Mouse (Mus musculus): ENCODE data around the gene Arap1. TPM values are rescaled to one million over a fixed set of nuclear protein-coding genes. Genes with fewer than 3 reads are reported as not detected.

Gene Arap1
- polyA plus RNA-seq, 1 experiment from 2014 or later: 29.2 TPM

DNA sequence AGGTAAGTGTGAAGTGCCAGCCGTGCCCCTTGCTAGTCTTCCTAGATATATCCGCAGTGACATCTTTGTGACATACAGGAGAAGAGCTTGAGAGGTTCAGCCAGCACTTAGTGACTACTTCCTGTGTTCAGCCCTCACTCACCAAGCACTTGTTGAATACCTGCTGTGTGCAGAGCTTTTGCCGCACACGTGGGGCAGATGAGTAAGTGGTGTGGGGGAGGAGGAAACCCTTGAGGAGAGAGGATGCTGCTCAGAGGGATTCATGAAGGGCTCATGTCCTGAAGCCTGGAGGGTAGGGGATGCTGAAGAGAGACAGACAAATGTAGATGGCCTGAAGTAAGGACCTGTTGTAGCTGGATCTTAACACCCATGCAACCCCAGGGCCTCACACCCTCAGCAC lies 66.3 kb downstream of the Arap1 start:
- 32% methylated on average over 4 of the region's 4 CpGs for whole genome bisulfite sequencing
- H3K4me2 ChIP-seq (ENCODE audit: low read length): no peak overlapping the region
- no peaks in the 10 kb centered on the region for H3K9me3 ChIP-seq (ENCODE audit: control insufficient read depth, low read length)
- peaks cover 20% of the 10 kb centered on the region for H3K27me3 ChIP-seq (ENCODE audit: control insufficient read depth, insufficient read depth, low read length)
- H3K4me3 ChIP-seq (ENCODE audit: control insufficient read depth in 1 of 2, insufficient read depth in 1 of 2, low read depth in 1 of 2, low read length in 2 of 2): no peak overlapping the region
- peaks cover 15% of the 10 kb centered on the region for H3K36me3 ChIP-seq (ENCODE audit: control insufficient read depth, insufficient read depth, low read length)
- H3K27ac ChIP-seq (replicated peaks in 1 of 2; ENCODE audit: control insufficient read depth in 1 of 2, insufficient read depth in 1 of 2, low read depth in 2 of 2, low read length in 2 of 2): no peak overlapping the region
- peaks cover 10 to 13% of the 10 kb centered on the region in 2 experiments for H3K4me1 ChIP-seq (ENCODE audit: control insufficient read depth in 2 of 2, insufficient read depth in 2 of 2, low read length in 2 of 2)
- H3K9ac ChIP-seq (ENCODE audit: low read length): no peak overlapping the region
- no peak for ATAC-seq (ENCODE audit: insufficient number of reproducible peaks, insufficient read depth, low FRiP score, low read depth)

DNA sequence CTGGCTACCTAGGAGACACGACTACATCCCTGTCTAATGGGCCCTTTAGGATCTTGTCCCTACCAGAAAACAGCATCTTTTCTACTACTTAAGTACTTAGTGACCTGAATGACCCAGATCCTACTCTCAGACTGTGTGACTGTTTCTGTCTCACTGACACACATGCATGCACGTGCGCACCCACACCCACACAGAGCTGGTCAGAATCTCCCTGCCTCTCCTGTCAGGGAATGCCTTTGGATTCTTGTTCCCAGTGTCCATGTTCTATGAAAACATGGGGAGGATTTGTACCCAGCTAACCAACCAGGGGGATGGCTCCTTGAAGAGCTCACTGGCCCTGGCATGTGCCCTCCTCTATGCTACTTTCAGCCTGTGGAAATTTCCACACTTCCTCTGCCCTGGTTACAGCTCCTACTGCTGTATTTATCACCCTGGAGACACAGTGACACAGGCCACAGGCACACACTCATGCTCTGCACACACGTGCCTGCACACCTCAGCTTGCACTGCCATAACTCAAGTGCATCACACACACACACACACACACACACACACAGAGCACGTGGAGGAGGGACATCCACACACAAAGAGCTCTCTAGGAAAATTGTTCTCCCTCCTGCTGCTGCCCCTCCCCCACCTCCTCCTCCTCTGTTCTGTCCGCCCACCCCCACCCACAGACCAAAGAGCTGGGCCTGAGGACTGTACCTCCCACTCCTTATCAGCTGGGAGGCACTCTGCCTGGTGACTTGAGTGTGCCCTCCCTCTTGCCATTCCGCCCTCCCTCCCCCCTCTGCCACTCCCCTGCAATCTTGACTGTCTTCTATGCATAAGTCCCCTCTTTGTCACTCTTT lies 67.0 kb downstream of the Arap1 start:
- Histone ChIP-seq H3K4me3 (ENCODE audit: control insufficient read depth in 1 of 2, insufficient read depth in 1 of 2, low read depth in 1 of 2, low read length in 2 of 2) (no peak overlapping the region), H3K27ac (replicated peaks in 1 of 2; ENCODE audit: control insufficient read depth in 1 of 2, insufficient read depth in 1 of 2, low read depth in 2 of 2, low read length in 2 of 2) (no peak overlapping the region), H3K27me3 (ENCODE audit: control insufficient read depth, insufficient read depth, low read length) (peaks cover 27% of the 10 kb centered on the region), H3K4me2 (ENCODE audit: low read length) (no peak overlapping the region), H3K9me3 (ENCODE audit: control insufficient read depth, low read length) (no peaks in the 10 kb centered on the region), H3K36me3 (ENCODE audit: control insufficient read depth, insufficient read depth, low read length) (peaks cover 15% of the 10 kb centered on the region), H3K9ac (ENCODE audit: low read length) (no peak overlapping the region), H3K4me1 (ENCODE audit: control insufficient read depth in 2 of 2, insufficient read depth in 2 of 2, low read length in 2 of 2) (peaks cover 10 to 13% of the 10 kb centered on the region in 2 experiments)
- 29% methylated on average over 7 of the region's 7 CpGs for WGBS
- ATAC-seq (ENCODE audit: insufficient number of reproducible peaks, insufficient read depth, low FRiP score, low read depth): 0 out of 2 replicates have a peak, but pooled peaks have one; percentile 16

DNA sequence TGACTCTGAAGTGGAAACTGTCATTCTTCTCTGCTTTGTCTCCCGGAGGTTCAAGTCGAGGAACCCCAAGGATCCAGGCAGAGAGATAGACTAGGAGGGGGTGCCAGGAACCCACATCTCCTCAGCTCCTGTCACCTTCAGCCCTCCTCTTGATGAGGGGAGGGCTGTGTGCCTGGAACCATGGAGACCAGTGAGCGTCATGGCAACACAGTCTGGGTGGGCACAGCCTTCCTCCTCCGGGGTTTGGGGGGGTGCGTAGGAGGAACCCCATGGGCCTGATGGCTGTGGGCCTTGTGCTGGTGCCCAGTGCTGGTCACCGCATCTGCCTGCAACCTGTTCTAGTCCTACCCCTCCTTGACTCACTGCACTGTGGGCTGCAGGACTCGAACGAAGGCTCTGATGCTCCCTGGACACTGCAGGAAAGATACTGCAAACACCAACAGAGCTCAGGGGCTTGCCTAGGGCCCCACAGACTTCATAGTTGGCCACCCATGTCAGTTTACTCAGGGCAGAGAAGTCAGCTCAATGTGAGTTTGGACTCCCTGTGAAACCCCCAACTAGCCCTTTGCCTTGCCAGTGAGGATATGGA lies 67.7 kb downstream of the Arap1 start:
- Histone ChIP-seq H3K9me3 (ENCODE audit: control insufficient read depth, low read length) (no peaks in the 10 kb centered on the region), H3K36me3 (ENCODE audit: control insufficient read depth, insufficient read depth, low read length) (peaks cover 9% of the 10 kb centered on the region), H3K27me3 (ENCODE audit: control insufficient read depth, insufficient read depth, low read length) (peaks cover 33% of the 10 kb centered on the region), H3K4me2 (ENCODE audit: low read length) (no peak overlapping the region), H3K4me1 (ENCODE audit: control insufficient read depth in 2 of 2, insufficient read depth in 2 of 2, low read length in 2 of 2) (peaks cover 10 to 13% of the 10 kb centered on the region in 2 experiments), H3K4me3 (ENCODE audit: control insufficient read depth in 1 of 2, insufficient read depth in 1 of 2, low read depth in 1 of 2, low read length in 2 of 2) (no peak overlapping the region), H3K27ac (replicated peaks in 1 of 2; ENCODE audit: control insufficient read depth in 1 of 2, insufficient read depth in 1 of 2, low read depth in 2 of 2, low read length in 2 of 2) (no peak overlapping the region), H3K9ac (ENCODE audit: low read length) (no peak overlapping the region)
- no peak for ATAC-seq (ENCODE audit: insufficient number of reproducible peaks, insufficient read depth, low FRiP score, low read depth)
- WGBS: 29% methylated on average over 8 of the region's 8 CpGs

DNA sequence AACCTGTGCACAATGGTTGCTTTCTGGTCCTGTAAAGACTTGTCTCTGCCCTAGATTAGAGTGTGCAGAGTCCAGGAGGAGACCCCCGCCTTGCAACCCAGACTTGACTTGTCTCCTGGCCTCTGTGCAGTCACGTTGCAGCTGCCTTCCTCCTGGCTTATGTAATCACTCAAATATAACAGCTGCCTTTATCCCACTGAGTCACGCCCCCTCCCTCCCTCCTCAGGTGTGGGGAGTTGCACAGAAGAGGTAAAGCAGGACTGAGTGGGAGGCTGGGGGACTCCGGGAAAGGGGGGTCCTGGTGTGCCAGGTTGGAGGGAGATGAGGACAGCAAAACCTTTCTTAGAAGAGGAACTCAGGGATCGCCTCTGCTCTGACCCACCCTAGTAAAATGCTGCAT lies 68.5 kb downstream of the Arap1 start:
- Histone ChIP-seq H3K4me1 (ENCODE audit: control insufficient read depth in 2 of 2, insufficient read depth in 2 of 2, low read length in 2 of 2) (peaks cover 10 to 13% of the 10 kb centered on the region in 2 experiments), H3K4me2 (ENCODE audit: low read length) (no peak overlapping the region), H3K9me3 (ENCODE audit: control insufficient read depth, low read length) (no peaks in the 10 kb centered on the region), H3K27ac (replicated peaks in 1 of 2; ENCODE audit: control insufficient read depth in 1 of 2, insufficient read depth in 1 of 2, low read depth in 2 of 2, low read length in 2 of 2) (no peak overlapping the region), H3K9ac (ENCODE audit: low read length) (no peak overlapping the region), H3K36me3 (ENCODE audit: control insufficient read depth, insufficient read depth, low read length) (peaks cover under 1% of the 10 kb centered on the region), H3K4me3 (ENCODE audit: control insufficient read depth in 1 of 2, insufficient read depth in 1 of 2, low read depth in 1 of 2, low read length in 2 of 2) (no peak overlapping the region), H3K27me3 (ENCODE audit: control insufficient read depth, insufficient read depth, low read length) (peaks cover 40% of the 10 kb centered on the region)
- WGBS: 58% methylated on average over 5 of the region's 5 CpGs
- no peak for ATAC-seq (ENCODE audit: insufficient number of reproducible peaks, insufficient read depth, low FRiP score, low read depth)

DNA sequence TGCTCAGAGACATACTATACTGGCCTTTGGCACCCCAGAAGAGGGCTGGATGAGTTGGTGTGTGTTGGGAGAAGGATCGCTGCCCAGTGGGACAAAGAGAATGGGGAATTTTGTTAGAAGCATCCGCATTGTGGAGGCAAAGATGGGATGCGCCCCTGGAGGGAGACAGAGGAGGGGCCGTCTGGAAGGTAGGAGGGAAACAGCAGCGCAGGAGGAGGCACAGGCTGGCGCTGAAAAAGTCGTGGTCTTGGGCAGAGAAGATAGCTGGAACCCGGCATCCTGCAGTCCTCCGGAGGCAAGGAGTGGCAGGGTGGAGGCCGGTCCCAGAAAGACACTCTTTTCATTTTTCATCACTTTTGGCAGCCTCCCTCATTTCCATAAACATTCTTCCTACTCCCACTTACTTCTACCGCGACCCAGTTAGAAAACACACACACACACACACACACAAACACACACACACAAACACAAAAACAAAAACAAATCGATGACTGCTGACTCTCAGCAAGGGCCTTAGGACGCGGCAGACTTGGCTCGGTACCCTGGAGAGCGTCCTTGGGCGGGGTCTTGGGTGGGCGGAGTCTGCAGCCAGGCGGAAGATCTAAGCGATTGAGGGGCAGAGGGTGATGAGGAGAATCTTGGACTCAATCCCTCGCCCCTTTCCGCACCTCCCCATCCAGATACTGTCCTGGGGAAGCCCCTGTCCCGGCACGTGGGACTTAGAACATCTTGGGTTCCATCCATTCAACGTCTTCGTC lies 71.3 kb downstream of the Arap1 start:
- 6% methylated on average over 27 of the region's 27 CpGs for WGBS
- no peak overlapping the region for H3K27ac ChIP-seq (replicated peaks in 1 of 2; ENCODE audit: control insufficient read depth in 1 of 2, insufficient read depth in 1 of 2, low read depth in 2 of 2, low read length in 2 of 2)
- H3K4me2 ChIP-seq (ENCODE audit: low read length): no peak overlapping the region
- no peaks in the 10 kb centered on the region for H3K36me3 ChIP-seq (ENCODE audit: control insufficient read depth, insufficient read depth, low read length)
- H3K27me3 ChIP-seq (ENCODE audit: control insufficient read depth, insufficient read depth, low read length): peaks cover 46% of the 10 kb centered on the region
- H3K9me3 ChIP-seq (ENCODE audit: control insufficient read depth, low read length): no peaks in the 10 kb centered on the region
- H3K9ac ChIP-seq (ENCODE audit: low read length): no peak overlapping the region
- H3K4me3 ChIP-seq (ENCODE audit: control insufficient read depth in 1 of 2, insufficient read depth in 1 of 2, low read depth in 1 of 2, low read length in 2 of 2): no peak overlapping the region
- ATAC-seq (ENCODE audit: insufficient number of reproducible peaks, insufficient read depth, low FRiP score, low read depth): no peak
- peaks cover 10 to 13% of the 10 kb centered on the region in 2 experiments for H3K4me1 ChIP-seq (ENCODE audit: control insufficient read depth in 2 of 2, insufficient read depth in 2 of 2, low read length in 2 of 2)

DNA sequence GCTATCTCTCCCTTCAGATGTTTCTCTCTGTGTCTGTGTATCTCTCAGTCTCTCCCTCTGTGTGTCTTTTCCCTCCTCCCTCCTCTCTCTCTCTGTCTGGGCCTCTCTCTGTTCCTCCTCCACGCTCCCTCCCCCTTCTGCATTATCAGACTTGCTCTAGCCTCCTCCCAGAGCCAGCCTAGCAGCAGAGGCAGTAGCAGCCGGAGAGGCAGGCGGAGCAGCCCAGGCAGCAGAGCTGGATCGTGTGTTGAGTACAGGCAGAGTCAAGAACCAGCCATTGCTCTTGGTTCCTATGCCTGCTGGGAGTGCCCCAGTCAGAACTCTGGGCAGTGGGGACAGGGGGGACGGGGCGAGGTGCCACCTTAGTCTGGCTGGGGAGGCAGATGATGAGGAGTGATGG lies 73.7 kb downstream of the Arap1 start, which contains the start of gene Pde2a:
Gene Pde2a (plus strand): TSS at position 163 of the 400 bp plus-strand sequence.
- Histone ChIP-seq H3K36me3 (ENCODE audit: control insufficient read depth, insufficient read depth, low read length) (no peaks in the 10 kb centered on the region), H3K27ac (replicated peaks in 1 of 2; ENCODE audit: control insufficient read depth in 1 of 2, insufficient read depth in 1 of 2, low read depth in 2 of 2, low read length in 2 of 2) (no peak within 1 kb of the TSS), H3K27me3 (ENCODE audit: control insufficient read depth, insufficient read depth, low read length) (peaks cover 56% of the 10 kb centered on the region), H3K4me2 (ENCODE audit: low read length) (no peak within 1 kb of the TSS), H3K4me1 (ENCODE audit: control insufficient read depth in 2 of 2, insufficient read depth in 2 of 2, low read length in 2 of 2) (no peaks in the 10 kb centered on the region), H3K9me3 (ENCODE audit: control insufficient read depth, low read length) (no peaks in the 10 kb centered on the region), H3K4me3 (ENCODE audit: control insufficient read depth in 1 of 2, insufficient read depth in 1 of 2, low read depth in 1 of 2, low read length in 2 of 2) (no peak within 1 kb of the TSS), H3K9ac (ENCODE audit: low read length) (no peak within 1 kb of the TSS)
- 23% methylated on average over 6 of the region's 6 CpGs for WGBS
- ATAC-seq (ENCODE audit: insufficient number of reproducible peaks, insufficient read depth, low FRiP score, low read depth): no peak

DNA sequence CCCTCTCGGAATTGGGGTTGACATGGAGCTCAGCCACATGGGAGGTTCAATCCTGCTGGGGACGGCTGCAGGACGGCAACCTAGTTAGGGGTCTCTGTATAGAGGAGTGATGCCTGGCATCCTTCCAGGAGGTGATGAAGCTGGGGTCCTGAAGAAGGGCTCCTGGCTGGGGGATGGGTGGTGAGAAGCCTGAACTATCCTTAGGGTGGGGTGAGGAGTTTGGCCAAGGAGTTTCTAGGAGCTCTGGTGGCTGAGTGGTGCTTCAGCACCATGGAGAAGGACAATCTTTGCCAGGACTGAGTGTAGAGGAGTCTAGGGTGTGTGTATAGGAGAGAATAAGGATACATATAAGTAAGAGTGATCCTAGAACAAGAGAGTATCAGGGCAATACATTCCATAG lies 74.2 kb downstream of the Arap1 start:
- Histone ChIP-seq H3K27me3 (ENCODE audit: control insufficient read depth, insufficient read depth, low read length) (peaks cover 53% of the 10 kb centered on the region), H3K9me3 (ENCODE audit: control insufficient read depth, low read length) (no peaks in the 10 kb centered on the region), H3K4me3 (ENCODE audit: control insufficient read depth in 1 of 2, insufficient read depth in 1 of 2, low read depth in 1 of 2, low read length in 2 of 2) (no peak overlapping the region), H3K27ac (replicated peaks in 1 of 2; ENCODE audit: control insufficient read depth in 1 of 2, insufficient read depth in 1 of 2, low read depth in 2 of 2, low read length in 2 of 2) (no peak overlapping the region), H3K4me1 (ENCODE audit: control insufficient read depth in 2 of 2, insufficient read depth in 2 of 2, low read length in 2 of 2) (no peaks in the 10 kb centered on the region), H3K4me2 (ENCODE audit: low read length) (no peak overlapping the region), H3K9ac (ENCODE audit: low read length) (no peak overlapping the region), H3K36me3 (ENCODE audit: control insufficient read depth, insufficient read depth, low read length) (no peaks in the 10 kb centered on the region)
- ATAC-seq (ENCODE audit: insufficient number of reproducible peaks, insufficient read depth, low FRiP score, low read depth): no peak
- WGBS: 35% methylated on average over 3 of the region's 3 CpGs

All from heart, embryonic 14.5 days (tissue).